Mouse (Mus musculus): ENCODE results near the gene Fcgbp. TPM values are rescaled to one million over a fixed set of nuclear protein-coding genes. Genes with fewer than 3 reads are reported as not detected.
A peak's percentile ranks its signal among the peaks of the same experiment; 100 is the strongest.
"Not testable (repeated sequence)": the region's sequence is repeated elsewhere in the genome, so short reads cannot be mapped to it uniquely, and the experiment has no call there.

Fcgbp gene
- total RNA-seq, 1 experiment = 0.85 TPM

GRCm38 (mm10) chr7:28151584-28152221 lies 80.7 kb downstream of the Fcgbp start:
- no peak for DNase-seq (ENCODE audit: low read depth, low spot score)
- Histone ChIP-seq H3K4me3 (ENCODE audit: insufficient read depth in 1 of 2, low read depth in 1 of 2, low read length in 2 of 2, poor library complexity in 1 of 2, severe bottlenecking in 1 of 2) (no peak overlapping the region), H3K27ac (ENCODE audit: insufficient read depth, low read depth, low read length, poor library complexity, severe bottlenecking) (no peak overlapping the region), H3K36me3 (ENCODE audit: control insufficient read depth, insufficient read depth, low read length, poor library complexity, severe bottlenecking) (no peaks in the 10 kb centered on the region), H3K9me3 (ENCODE audit: control insufficient read depth, insufficient read depth, low read depth, low read length) (no peaks in the 10 kb centered on the region), H3K9ac (ENCODE audit: insufficient read depth, low read depth, low read length, poor library complexity, severe bottlenecking) (no peak overlapping the region), H3K4me1 (ENCODE audit: control insufficient read depth in 2 of 2, insufficient read depth in 2 of 2, low read length in 2 of 2, poor library complexity in 1 of 2) (peaks cover 0 to 15% of the 10 kb centered on the region in 2 experiments; a peak in 2 of 4 replicates)
- TF ChIP-seq ZC3H11A (IDR thresholded peaks at IDR 0.05; ENCODE audit: borderline replicate concordance, low read depth, low read length) = no peak
- TF ChIP-seq ZNF384 (IDR thresholded peaks at IDR 0.05; ENCODE audit: low read depth, low read length) = no peak
- no peak for TF ChIP-seq CHD2 (IDR thresholded peaks at IDR 0.05; ENCODE audit: low read depth, low read length)
- TF ChIP-seq HCFC1 (IDR thresholded peaks at IDR 0.05; ENCODE audit: borderline replicate concordance, insufficient read depth, low read length) = no peak
- TF ChIP-seq MAFK (IDR thresholded peaks at IDR 0.05; ENCODE audit: insufficient read depth, low read depth, low read length) = no peak
- in situ Hi-C loops (cut with MboI; ENCODE audit: low sequenced_read_pairs in 2 of 2, unreplicated experiment in 2 of 2) = no loop called here

GRCm38 (mm10) chr7:28153595-28153994 lies 82.6 kb downstream of the Fcgbp start:
- in situ Hi-C loops (cut with MboI; ENCODE audit: low sequenced_read_pairs in 2 of 2, unreplicated experiment in 2 of 2); H3K9me3 ChIP-seq (ENCODE audit: control insufficient read depth, insufficient read depth, low read depth, low read length); H3K9ac ChIP-seq (ENCODE audit: insufficient read depth, low read depth, low read length, poor library complexity, severe bottlenecking); H3K4me1 ChIP-seq (ENCODE audit: control insufficient read depth in 2 of 2, insufficient read depth in 2 of 2, low read length in 2 of 2, poor library complexity in 1 of 2); H3K4me3 ChIP-seq (ENCODE audit: insufficient read depth in 1 of 2, low read depth in 1 of 2, low read length in 2 of 2, poor library complexity in 1 of 2, severe bottlenecking in 1 of 2); H3K36me3 ChIP-seq (ENCODE audit: control insufficient read depth, insufficient read depth, low read length, poor library complexity, severe bottlenecking); DNase-seq (ENCODE audit: low read depth, low spot score); H3K27ac ChIP-seq (ENCODE audit: insufficient read depth, low read depth, low read length, poor library complexity, severe bottlenecking): not testable (repeated sequence)

GRCm38 (mm10) chr7:28159292-28159691 lies 88.3 kb downstream of the Fcgbp start:
- in situ Hi-C loops (cut with MboI; ENCODE audit: low sequenced_read_pairs in 2 of 2, unreplicated experiment in 2 of 2) = no loop called here
- Histone ChIP-seq H3K27ac (ENCODE audit: insufficient read depth, low read depth, low read length, poor library complexity, severe bottlenecking) (no peak overlapping the region), H3K36me3 (ENCODE audit: control insufficient read depth, insufficient read depth, low read length, poor library complexity, severe bottlenecking) (no peaks in the 10 kb centered on the region), H3K4me3 (ENCODE audit: insufficient read depth in 1 of 2, low read depth in 1 of 2, low read length in 2 of 2, poor library complexity in 1 of 2, severe bottlenecking in 1 of 2) (no peak overlapping the region), H3K9ac (ENCODE audit: insufficient read depth, low read depth, low read length, poor library complexity, severe bottlenecking) (no peak overlapping the region), H3K4me1 (ENCODE audit: control insufficient read depth in 2 of 2, insufficient read depth in 2 of 2, low read length in 2 of 2, poor library complexity in 1 of 2) (0 out of 4 replicates have a peak, but pooled peaks cover 0 to 3% of the 10 kb centered on the region in 2 experiments), H3K9me3 (ENCODE audit: control insufficient read depth, insufficient read depth, low read depth, low read length) (no peaks in the 10 kb centered on the region)
- no peak for DNase-seq (ENCODE audit: low read depth, low spot score)
- no peak for TF ChIP-seq ZC3H11A (IDR thresholded peaks at IDR 0.05; ENCODE audit: borderline replicate concordance, low read depth, low read length)

- Histone ChIP-seq H3K36me3 (ENCODE audit: control insufficient read depth, insufficient read depth, low read length, poor library complexity, severe bottlenecking) (no peaks in the 10 kb centered on the region), H3K4me3 (ENCODE audit: insufficient read depth in 1 of 2, low read depth in 1 of 2, low read length in 2 of 2, poor library complexity in 1 of 2, severe bottlenecking in 1 of 2) (no peak overlapping the region), H3K4me1 (ENCODE audit: control insufficient read depth in 2 of 2, insufficient read depth in 2 of 2, low read length in 2 of 2, poor library complexity in 1 of 2) (0 out of 4 replicates have a peak, but pooled peaks cover 0 to 3% of the 10 kb centered on the region in 2 experiments), H3K9ac (ENCODE audit: insufficient read depth, low read depth, low read length, poor library complexity, severe bottlenecking) (no peak overlapping the region), H3K27ac (ENCODE audit: insufficient read depth, low read depth, low read length, poor library complexity, severe bottlenecking) (no peak overlapping the region), H3K9me3 (ENCODE audit: control insufficient read depth, insufficient read depth, low read depth, low read length) (no peaks in the 10 kb centered on the region)
- DNase-seq (ENCODE audit: low read depth, low spot score) = no peak
- in situ Hi-C loops (cut with MboI; ENCODE audit: low sequenced_read_pairs in 2 of 2, unreplicated experiment in 2 of 2) = no loop called here
- TF ChIP-seq MAFK (IDR thresholded peaks at IDR 0.05; ENCODE audit: insufficient read depth, low read depth, low read length) (peak; percentile 81), CHD2 (IDR thresholded peaks at IDR 0.05; ENCODE audit: low read depth, low read length) (no peak), ZNF384 (IDR thresholded peaks at IDR 0.05; ENCODE audit: low read depth, low read length) (no peak)
Observed at GRCm38 (mm10) chr7:28159893-28160292, 88.9 kb downstream of the Fcgbp start.

GRCm38 (mm10) chr7:28161163-28161749 lies 90.2 kb downstream of the Fcgbp start:
- Histone ChIP-seq H3K4me1 (ENCODE audit: control insufficient read depth in 2 of 2, insufficient read depth in 2 of 2, low read length in 2 of 2, poor library complexity in 1 of 2) (0 out of 4 replicates have a peak, but pooled peaks cover 0 to 3% of the 10 kb centered on the region in 2 experiments), H3K27ac (ENCODE audit: insufficient read depth, low read depth, low read length, poor library complexity, severe bottlenecking) (no peak overlapping the region; the same call in 1 of the 2 replicates), H3K9ac (ENCODE audit: insufficient read depth, low read depth, low read length, poor library complexity, severe bottlenecking) (no peak overlapping the region), H3K36me3 (ENCODE audit: control insufficient read depth, insufficient read depth, low read length, poor library complexity, severe bottlenecking) (no peaks in the 10 kb centered on the region), H3K9me3 (ENCODE audit: control insufficient read depth, insufficient read depth, low read depth, low read length) (no peaks in the 10 kb centered on the region), H3K4me3 (ENCODE audit: insufficient read depth in 1 of 2, low read depth in 1 of 2, low read length in 2 of 2, poor library complexity in 1 of 2, severe bottlenecking in 1 of 2) (no peak overlapping the region)
- no peak for TF ChIP-seq ZNF384 (IDR thresholded peaks at IDR 0.05; ENCODE audit: low read depth, low read length)
- TF ChIP-seq ZC3H11A (IDR thresholded peaks at IDR 0.05; ENCODE audit: borderline replicate concordance, low read depth, low read length) = no peak
- no peak for TF ChIP-seq HCFC1 (IDR thresholded peaks at IDR 0.05; ENCODE audit: borderline replicate concordance, insufficient read depth, low read length)
- no peak for TF ChIP-seq MAFK (IDR thresholded peaks at IDR 0.05; ENCODE audit: insufficient read depth, low read depth, low read length)
- TF ChIP-seq CHD2 (IDR thresholded peaks at IDR 0.05; ENCODE audit: low read depth, low read length) = no peak
- in situ Hi-C loops (cut with MboI; ENCODE audit: low sequenced_read_pairs in 2 of 2, unreplicated experiment in 2 of 2) = no loop called here
- DNase-seq (ENCODE audit: low read depth, low spot score) = no peak

Data from ES-E14 (cell line).